Mouse (Mus musculus): Measurements from ENCODE around the gene Kazn. TPM values are rescaled to one million over a fixed set of nuclear protein-coding genes. Genes with fewer than 3 reads are reported as not detected.

Gene Kazn
- total RNA-seq (2014; rRNA removed) (70.2 and 87.2 TPM in 2 replicates), polyA plus RNA-seq (2015; fragmentation: Nextera tagmentation; extraction: Ambion mirVana) (23.6 and 25.6 TPM in 2 replicates)

GRCm38 (mm10) chr4:142239240-142240126 is at the start of gene Kazn:
TSS of gene Kazn (minus strand) at chr4:142239401.
- no peak within 1 kb of the TSS for H3K27ac ChIP-seq (ENCODE audit: low read depth, low read length)
- H3K27me3 ChIP-seq (ENCODE audit: insufficient read depth, low read length), result no peaks in the 10 kb centered on the region
- peaks cover 10% of the 10 kb centered on the region; the same call in 1 of the 2 replicates for H3K4me1 ChIP-seq (ENCODE audit: insufficient read depth, low read length)
- peak within 1 kb of the TSS; percentile 63 for H3K4me3 ChIP-seq (ENCODE audit: low read depth, low read length)
- no peak for TF ChIP-seq CTCF (IDR thresholded peaks at IDR 0.05)
- DNase-seq (ENCODE audit: low spot score) (peak; percentile 77), ATAC-seq (ENCODE audit: low FRiP score) (peak; percentile 59; the same call in 1 of the 2 replicates)
- no peaks in the 10 kb centered on the region for H3K36me3 ChIP-seq (ENCODE audit: insufficient read depth, low read length)
- peak within 1 kb of the TSS; percentile 98 for H3K4me2 ChIP-seq (ENCODE audit: low read depth, low read length, poor library complexity, severe bottlenecking)
- no peaks in the 10 kb centered on the region for H3K9me3 ChIP-seq (ENCODE audit: low read length)
- H3K9ac ChIP-seq (replicated peaks; ENCODE audit: low read length, poor library complexity, severe bottlenecking), result peak within 1 kb of the TSS; percentile 61
- whole genome bisulfite sequencing, result 8% methylated on average over 40 of the region's 46 CpGs

GRCm38 (mm10) chr4:142285471-142285870 is 46.3 kb upstream of the Kazn start:
- no peak overlapping the region for H3K9ac ChIP-seq (replicated peaks; ENCODE audit: low read length, poor library complexity, severe bottlenecking)
- TF ChIP-seq CTCF (IDR thresholded peaks at IDR 0.05), result no peak
- H3K36me3 ChIP-seq (ENCODE audit: insufficient read depth, low read length), result no peaks in the 10 kb centered on the region
- ATAC-seq (ENCODE audit: low FRiP score) (no peak; the same call in 1 of the 2 replicates), DNase-seq (ENCODE audit: low spot score) (no peak)
- WGBS, result 82% methylated on average over 2 of the region's 2 CpGs
- H3K9me3 ChIP-seq (ENCODE audit: low read length), result no peaks in the 10 kb centered on the region
- H3K27me3 ChIP-seq (ENCODE audit: insufficient read depth, low read length), result no peaks in the 10 kb centered on the region
- H3K27ac ChIP-seq (ENCODE audit: low read depth, low read length), result no peak overlapping the region
- no peak overlapping the region for H3K4me3 ChIP-seq (ENCODE audit: low read depth, low read length)
- no peak overlapping the region for H3K4me2 ChIP-seq (ENCODE audit: low read depth, low read length, poor library complexity, severe bottlenecking)
- H3K4me1 ChIP-seq (ENCODE audit: insufficient read depth, low read length), result no peaks in the 10 kb centered on the region

- ATAC-seq (ENCODE audit: low FRiP score) (no peak), DNase-seq (ENCODE audit: low spot score) (peak; percentile 36)
- H3K4me3 ChIP-seq (ENCODE audit: low read depth, low read length), result no peak overlapping the region
- no peak overlapping the region for H3K27ac ChIP-seq (ENCODE audit: low read depth, low read length)
- no peaks in the 10 kb centered on the region for H3K4me1 ChIP-seq (ENCODE audit: insufficient read depth, low read length)
- H3K4me2 ChIP-seq (ENCODE audit: low read depth, low read length, poor library complexity, severe bottlenecking), result no peak overlapping the region
- WGBS, result 77% methylated on average over 5 of the region's 5 CpGs
- no peaks in the 10 kb centered on the region for H3K27me3 ChIP-seq (ENCODE audit: insufficient read depth, low read length)
- H3K9me3 ChIP-seq (ENCODE audit: low read length), result no peaks in the 10 kb centered on the region
- H3K9ac ChIP-seq (replicated peaks; ENCODE audit: low read length, poor library complexity, severe bottlenecking), result no peak overlapping the region
- H3K36me3 ChIP-seq (ENCODE audit: insufficient read depth, low read length), result no peaks in the 10 kb centered on the region
- TF ChIP-seq CTCF (IDR thresholded peaks at IDR 0.05), result no peak
Observed at GRCm38 (mm10) chr4:142283867-142284266, 44.7 kb upstream of the Kazn start.

GRCm38 (mm10) chr4:142278197-142278575 is 39.0 kb upstream of the Kazn start:
- Histone ChIP-seq H3K36me3 (ENCODE audit: insufficient read depth, low read length) (no peaks in the 10 kb centered on the region), H3K9ac (replicated peaks; ENCODE audit: low read length, poor library complexity, severe bottlenecking) (peak overlapping the region; percentile 13; the same call in 1 of the 2 replicates), H3K4me1 (ENCODE audit: insufficient read depth, low read length) (peaks cover 5% of the 10 kb centered on the region; the same call in 1 of the 2 replicates), H3K27me3 (ENCODE audit: insufficient read depth, low read length) (no peaks in the 10 kb centered on the region), H3K4me2 (ENCODE audit: low read depth, low read length, poor library complexity, severe bottlenecking) (no peak overlapping the region), H3K4me3 (ENCODE audit: low read depth, low read length) (no peak overlapping the region), H3K27ac (ENCODE audit: low read depth, low read length) (no peak overlapping the region), H3K9me3 (ENCODE audit: low read length) (no peaks in the 10 kb centered on the region)
- DNase-seq (ENCODE audit: low spot score), result no peak
- ATAC-seq (ENCODE audit: low FRiP score), result no peak
- WGBS, result 92% methylated on average over 6 of the region's 6 CpGs
- TF ChIP-seq CTCF (IDR thresholded peaks at IDR 0.05), result no peak

- ATAC-seq (ENCODE audit: low FRiP score), result no peak
- no peaks in the 10 kb centered on the region for H3K27me3 ChIP-seq (ENCODE audit: insufficient read depth, low read length)
- peak overlapping the region; percentile 13; the same call in 1 of the 2 replicates for H3K9ac ChIP-seq (replicated peaks; ENCODE audit: low read length, poor library complexity, severe bottlenecking)
- H3K4me1 ChIP-seq (ENCODE audit: insufficient read depth, low read length), result peaks cover 5% of the 10 kb centered on the region; the same call in 1 of the 2 replicates
- H3K27ac ChIP-seq (ENCODE audit: low read depth, low read length), result no peak overlapping the region
- no peaks in the 10 kb centered on the region for H3K36me3 ChIP-seq (ENCODE audit: insufficient read depth, low read length)
- 43% methylated on average over 20 of the region's 20 CpGs for WGBS
- TF ChIP-seq CTCF (IDR thresholded peaks at IDR 0.05), result no peak
- no peaks in the 10 kb centered on the region for H3K9me3 ChIP-seq (ENCODE audit: low read length)
- DNase-seq (ENCODE audit: low spot score), result peak; percentile 49
- no peak overlapping the region for H3K4me3 ChIP-seq (ENCODE audit: low read depth, low read length)
- H3K4me2 ChIP-seq (ENCODE audit: low read depth, low read length, poor library complexity, severe bottlenecking), result no peak overlapping the region
Observed at GRCm38 (mm10) chr4:142277481-142278196, 38.4 kb upstream of the Kazn start.

Data from midbrain, postnatal 0 days (tissue).